Mouse (Mus musculus) heart, embryonic 13.5 days (tissue): Measurements from ENCODE around the gene Glod4. TPM values are rescaled to one million over a fixed set of nuclear protein-coding genes. Genes with fewer than 3 reads are reported as not detected.

Experiments
- ATAC-seq: fragments of 200-750 bp; cut with Nextera tagmentation; 2 replicates; pipeline ENCODE4 v1.8.0; 2017; ENCODE audit warnings: moderate TSS enrichment; ENCODE audit not compliant: insufficient number of reproducible peaks, low FRiP score, low TSS enrichment; ENCODE audit errors: extremely low read depth
- H3K27ac ChIP-seq: fragments of 300-500 bp; sonication (generic); replicated peaks from 2 replicates; pipeline ENCODE4 v1.5.1; 2015; ENCODE audit warnings: moderate library complexity, mild to moderate bottlenecking, inconsistent platforms
- H3K27me3 ChIP-seq: fragments of 300-500 bp; sonication (generic); replicated peaks from 2 replicates; pipeline ENCODE4 v1.6.1; 2015; ENCODE audit warnings: mild to moderate bottlenecking, inconsistent platforms
- H3K36me3 ChIP-seq: fragments of 300-500 bp; sonication (generic); 2 replicates; pipeline ENCODE4 v1.6.1; 2015; ENCODE audit warnings: mild to moderate bottlenecking, inconsistent platforms
- H3K4me1 ChIP-seq: fragments of 300-500 bp; sonication (generic); 2 replicates; pipeline ENCODE4 v1.6.1; 2015; ENCODE audit warnings: inconsistent platforms
- H3K4me2 ChIP-seq: fragments of 300-500 bp; sonication (generic); 2 replicates; pipeline ENCODE4 v1.6.1; 2015; ENCODE audit warnings: inconsistent platforms, mild to moderate bottlenecking, moderate library complexity
- H3K4me3 ChIP-seq: fragments of 300-500 bp; sonication (generic); 2 replicates; pipeline ENCODE4 v1.5.1; 2015; ENCODE audit warnings: moderate library complexity, mild to moderate bottlenecking, inconsistent platforms
- H3K9ac ChIP-seq: fragments of 300-500 bp; sonication (generic); 2 replicates; pipeline ENCODE4 v1.6.1; 2015; ENCODE audit warnings: inconsistent platforms, mild to moderate bottlenecking, moderate library complexity
- H3K9me3 ChIP-seq: fragments of 300-500 bp; sonication (generic); 2 replicates; pipeline ENCODE4 v1.6.1; 2016; ENCODE audit warnings: inconsistent platforms
- WGBS: fragments of 180-500 bp; shearing (Covaris S2); methylation state at CpG from one replicate; pipeline ENCODE4 v1.1.7; 2015; ENCODE audit warnings: mixed read lengths; 5-methylcytosine and 5-hydroxymethylcytosine counted together
- polyA plus RNA-seq: library from polyadenylated mRNA; unstranded; fragments of >200 nt; fragmentation: Nextera tagmentation; extraction: Ambion mirVana; gene quantifications from 2 replicates; pipeline ENCODE4 v1.2.1, GENCODE M21; 2015

Glod4 gene
- polyA plus RNA-seq, 1 experiment from 2014 or later, result 114 TPM

- 65% methylated on average over 4 of the region's 4 CpGs for WGBS
- Histone ChIP-seq H3K4me2 (no peak overlapping the region), H3K4me3 (no peak overlapping the region), H3K9ac (no peak overlapping the region), H3K9me3 (no peaks in the 10 kb centered on the region), H3K27me3 (no peaks in the 10 kb centered on the region), H3K4me1 (peaks cover under 1% of the 10 kb centered on the region; the same call in 1 of the 2 replicates), H3K36me3 (peaks cover 43% of the 10 kb centered on the region), H3K27ac (no peak overlapping the region)
- ATAC-seq, result no peak
Observed at GRCm38 (mm10) chr11:76255431-76256001, 12.0 kb upstream of the Glod4 start.

- no peaks in the 10 kb centered on the region for H3K27me3 ChIP-seq
- no peaks in the 10 kb centered on the region for H3K9me3 ChIP-seq
- WGBS, result 77% methylated on average over 4 of the region's 4 CpGs
- H3K4me3 ChIP-seq, result no peak overlapping the region
- H3K4me1 ChIP-seq, result no peaks in the 10 kb centered on the region; the same call in 1 of the 2 replicates
- ATAC-seq, result no peak
- H3K36me3 ChIP-seq, result peaks cover 49% of the 10 kb centered on the region
- H3K4me2 ChIP-seq, result no peak overlapping the region
- H3K27ac ChIP-seq, result no peak overlapping the region
- H3K9ac ChIP-seq, result no peak overlapping the region
Observed at GRCm38 (mm10) chr11:76253918-76254264, 10.4 kb upstream of the Glod4 start.

- H3K36me3 ChIP-seq, result peaks cover 51% of the 10 kb centered on the region
Observed at GRCm38 (mm10) chr11:76253145-76253917, 9.8 kb upstream of the Glod4 start.

GRCm38 (mm10) chr11:76252036-76252435, 8.5 kb upstream of the Glod4 start:
- ATAC-seq, result no peak
- H3K4me3 ChIP-seq, result no peak overlapping the region
- WGBS, result 56% methylated on average over 3 of the region's 3 CpGs
- no peaks in the 10 kb centered on the region; the same call in 1 of the 2 replicates for H3K4me1 ChIP-seq
- no peaks in the 10 kb centered on the region for H3K27me3 ChIP-seq
- no peak overlapping the region for H3K27ac ChIP-seq
- peaks cover 49% of the 10 kb centered on the region for H3K36me3 ChIP-seq
- no peak overlapping the region for H3K9ac ChIP-seq
- no peak overlapping the region for H3K4me2 ChIP-seq
- H3K9me3 ChIP-seq, result no peaks in the 10 kb centered on the region

More at GRCm38 (mm10) chr11:76253145-76253917, 9.8 kb upstream of the Glod4 start:
- ATAC-seq, result no peak
- Histone ChIP-seq H3K4me2 (no peak overlapping the region), H3K9ac (no peak overlapping the region), H3K4me1 (no peaks in the 10 kb centered on the region; the same call in 1 of the 2 replicates), H3K27me3 (no peaks in the 10 kb centered on the region), H3K4me3 (no peak overlapping the region), H3K9me3 (no peaks in the 10 kb centered on the region), H3K27ac (no peak overlapping the region)
- WGBS, result 38% methylated on average over 5 of the region's 5 CpGs

GRCm38 (mm10) chr11:76247239-76247638, 3.7 kb upstream of the Glod4 start:
- no peak for ATAC-seq
- no peaks in the 10 kb centered on the region for H3K9me3 ChIP-seq
- no peak overlapping the region for H3K9ac ChIP-seq
- H3K27ac ChIP-seq, result no peak overlapping the region
- 40% methylated on average over 2 of the region's 2 CpGs for WGBS
- H3K36me3 ChIP-seq, result peaks cover 51% of the 10 kb centered on the region
- no peak overlapping the region for H3K4me2 ChIP-seq
- H3K4me3 ChIP-seq, result no peak overlapping the region
- H3K4me1 ChIP-seq, result peaks cover 20% of the 10 kb centered on the region
- H3K27me3 ChIP-seq, result no peaks in the 10 kb centered on the region

- no peak overlapping the region for H3K4me3 ChIP-seq
- no peak overlapping the region for H3K9ac ChIP-seq
- peaks cover 28% of the 10 kb centered on the region for H3K4me1 ChIP-seq
- H3K27me3 ChIP-seq, result no peaks in the 10 kb centered on the region
- no peak overlapping the region for H3K27ac ChIP-seq
- no peaks in the 10 kb centered on the region for H3K9me3 ChIP-seq
- ATAC-seq, result no peak
- H3K36me3 ChIP-seq, result peaks cover 50% of the 10 kb centered on the region
- no peak overlapping the region for H3K4me2 ChIP-seq
Observed at GRCm38 (mm10) chr11:76246439-76246838, 2.9 kb upstream of the Glod4 start.

- Histone ChIP-seq H3K27me3 (no peaks in the 10 kb centered on the region), H3K9me3 (no peaks in the 10 kb centered on the region), H3K36me3 (peaks cover 42% of the 10 kb centered on the region), H3K4me3 (peak overlapping the region; percentile 89), H3K27ac (peak overlapping the region; percentile 55; the same call in 1 of the 2 replicates), H3K4me2 (peak overlapping the region; percentile 95), H3K9ac (peak overlapping the region; percentile 94), H3K4me1 (peaks cover 29% of the 10 kb centered on the region)
- WGBS, result 2% methylated on average over 34 of the region's 34 CpGs
- ATAC-seq, result no peak
Observed at GRCm38 (mm10) chr11:76243811-76244546, 454 bp upstream of the Glod4 start.

GRCm38 (mm10) chr11:76239750-76240149, 3.8 kb downstream of the Glod4 start:
- Histone ChIP-seq H3K27ac (no peak overlapping the region), H3K4me1 (peaks cover 23% of the 10 kb centered on the region), H3K9ac (no peak overlapping the region), H3K4me3 (no peak overlapping the region), H3K4me2 (no peak overlapping the region), H3K9me3 (no peaks in the 10 kb centered on the region), H3K27me3 (no peaks in the 10 kb centered on the region), H3K36me3 (peaks cover 52% of the 10 kb centered on the region)
- 96% methylated on average over 2 of the region's 2 CpGs for WGBS
- no peak for ATAC-seq

GRCm38 (mm10) chr11:76236136-76236535, 7.4 kb downstream of the Glod4 start:
- H3K9me3 ChIP-seq, result no peaks in the 10 kb centered on the region
- H3K36me3 ChIP-seq, result peaks cover 88% of the 10 kb centered on the region
- no peaks in the 10 kb centered on the region for H3K27me3 ChIP-seq
- H3K9ac ChIP-seq, result no peak overlapping the region
- no peak overlapping the region for H3K4me3 ChIP-seq
- 89% methylated on average over 3 of the region's 3 CpGs for WGBS
- no peak overlapping the region for H3K27ac ChIP-seq
- H3K4me2 ChIP-seq, result no peak overlapping the region
- no peak for ATAC-seq
- no peaks in the 10 kb centered on the region for H3K4me1 ChIP-seq

- ATAC-seq, result no peak
- H3K36me3 ChIP-seq, result peaks cover 68% of the 10 kb centered on the region
Observed at GRCm38 (mm10) chr11:76225051-76225450, 18.5 kb downstream of the Glod4 start.

GRCm38 (mm10) chr11:76224631-76225030, 18.9 kb downstream of the Glod4 start:
- Histone ChIP-seq H3K27me3 (no peaks in the 10 kb centered on the region), H3K27ac (no peak overlapping the region), H3K4me2 (no peak overlapping the region), H3K9ac (no peak overlapping the region), H3K36me3 (peaks cover 70% of the 10 kb centered on the region), H3K4me3 (no peak overlapping the region), H3K4me1 (0 out of 2 replicates have a peak, but pooled peaks cover 3% of the 10 kb centered on the region), H3K9me3 (no peaks in the 10 kb centered on the region)
- WGBS, result 84% methylated on average over 5 of the region's 5 CpGs
- ATAC-seq, result no peak

More at GRCm38 (mm10) chr11:76225051-76225450, 18.5 kb downstream of the Glod4 start:
- Histone ChIP-seq H3K4me3 (no peak overlapping the region), H3K9ac (no peak overlapping the region), H3K9me3 (no peaks in the 10 kb centered on the region), H3K27me3 (no peaks in the 10 kb centered on the region), H3K4me2 (no peak overlapping the region), H3K27ac (no peak overlapping the region), H3K4me1 (0 out of 2 replicates have a peak, but pooled peaks cover 3% of the 10 kb centered on the region)
